Mouse (Mus musculus): ENCODE measurements around the gene Cmc2.

Gene Cmc2

GRCm38 (mm10) chr8:116921337-116922059, at the start of gene Cmc2, which contains the start of gene Cenpn:
Gene Cmc2, minus strand, starts transcription at chr8:116921455.
Gene Cenpn, plus strand, starts transcription at chr8:116921730.
- DNase-seq (ENCODE audit: low spot score), result peak; percentile 99

- no peak for DNase-seq (ENCODE audit: low spot score)
Measured at GRCm38 (mm10) chr8:116969531-116969930, 48.3 kb upstream of the Cmc2 start.

- no peak for DNase-seq (ENCODE audit: low spot score)
Measured at GRCm38 (mm10) chr8:116954415-116954814, 33.2 kb upstream of the Cmc2 start.

- no peak for DNase-seq (ENCODE audit: low spot score)
Measured at GRCm38 (mm10) chr8:116952428-116952827, 31.2 kb upstream of the Cmc2 start.

- no peak for DNase-seq (ENCODE audit: low spot score)
Measured at GRCm38 (mm10) chr8:116951778-116952177, 30.5 kb upstream of the Cmc2 start.

DNA sequence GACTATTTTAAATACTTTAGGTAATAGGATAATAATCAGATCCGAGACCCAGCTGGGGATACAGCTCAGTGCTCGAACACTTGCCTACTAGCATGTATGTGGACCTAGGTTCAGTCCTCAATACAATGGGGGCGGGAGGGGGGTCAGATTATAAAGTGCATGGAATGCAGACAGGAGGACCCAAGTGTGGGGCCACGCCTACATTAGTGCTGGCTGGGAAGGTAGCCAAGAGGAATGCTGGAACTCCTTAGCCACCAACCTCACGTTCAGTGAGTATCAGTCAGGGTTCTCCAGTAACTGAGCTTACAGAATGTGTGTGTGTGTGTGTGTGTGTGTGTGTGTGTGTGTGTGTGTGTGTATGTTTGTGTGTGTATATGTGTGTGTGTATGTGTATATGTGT, 30.1 kb upstream of the Cmc2 start:
- no peak for DNase-seq (ENCODE audit: low spot score)

DNA sequence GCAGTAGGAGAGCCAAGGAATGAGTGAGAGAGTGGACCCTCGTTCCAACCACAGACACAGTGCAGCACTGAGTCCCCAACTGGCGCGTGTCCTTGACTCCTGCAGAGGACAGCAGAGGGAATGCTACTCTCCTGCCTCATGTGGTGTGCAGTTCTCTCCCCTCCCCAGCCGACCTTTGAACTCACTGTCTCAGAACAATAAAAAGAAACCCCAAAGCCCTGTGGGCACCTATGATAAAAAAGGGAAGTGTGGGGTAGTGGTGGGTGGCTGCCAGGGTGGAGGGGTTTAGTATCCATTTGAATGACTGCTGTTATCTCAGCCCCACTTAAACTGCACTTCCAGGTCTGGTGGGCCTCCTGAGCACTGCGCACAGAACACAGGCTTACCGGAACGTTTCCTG, 26.3 kb upstream of the Cmc2 start:
- no peak for DNase-seq (ENCODE audit: low spot score)

- no peak for DNase-seq (ENCODE audit: low spot score)
Measured at GRCm38 (mm10) chr8:116946851-116947250, 25.6 kb upstream of the Cmc2 start.

GRCm38 (mm10) chr8:116946268-116946838, 25.1 kb upstream of the Cmc2 start:
- DNase-seq (ENCODE audit: low spot score), result no peak

DNA sequence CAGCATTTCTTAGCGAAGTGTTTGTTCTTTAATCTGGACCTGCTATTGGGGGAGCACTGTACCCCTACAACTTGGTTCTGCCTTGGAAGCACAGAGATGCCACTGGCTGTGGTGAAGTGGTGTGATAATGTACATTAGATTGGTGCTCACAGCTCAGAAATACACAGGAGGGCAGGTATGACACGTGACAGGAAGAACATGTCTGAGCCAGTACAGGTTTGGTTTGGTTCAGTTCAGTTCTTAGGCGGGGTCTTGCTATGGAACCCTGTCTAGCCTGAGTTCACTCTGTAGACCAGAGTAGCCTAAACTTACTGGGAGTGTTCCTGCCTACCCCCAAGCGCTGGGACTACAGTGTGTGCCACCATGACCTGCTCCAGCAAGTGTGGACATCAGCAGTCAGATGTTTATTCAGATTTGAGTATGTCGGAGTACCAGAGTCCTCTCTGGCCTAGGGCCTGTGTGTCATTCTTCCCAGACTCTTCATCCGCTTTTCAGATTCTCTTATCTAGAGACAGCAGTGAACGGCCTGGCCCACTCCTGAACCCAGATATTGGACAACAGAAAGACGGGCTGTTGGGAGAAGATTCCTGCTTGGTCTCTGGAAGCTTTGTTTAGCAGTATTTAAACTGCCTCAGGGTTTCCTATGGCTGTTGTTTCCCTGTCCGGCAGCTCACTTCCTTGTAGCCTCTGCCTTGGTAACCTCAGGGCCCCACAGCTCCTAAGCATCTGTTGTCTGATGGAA, 24.1 kb upstream of the Cmc2 start:
- no peak for DNase-seq (ENCODE audit: low spot score)

- DNase-seq (ENCODE audit: low spot score), result no peak
Measured at GRCm38 (mm10) chr8:116944385-116944696, 23.1 kb upstream of the Cmc2 start.

DNA sequence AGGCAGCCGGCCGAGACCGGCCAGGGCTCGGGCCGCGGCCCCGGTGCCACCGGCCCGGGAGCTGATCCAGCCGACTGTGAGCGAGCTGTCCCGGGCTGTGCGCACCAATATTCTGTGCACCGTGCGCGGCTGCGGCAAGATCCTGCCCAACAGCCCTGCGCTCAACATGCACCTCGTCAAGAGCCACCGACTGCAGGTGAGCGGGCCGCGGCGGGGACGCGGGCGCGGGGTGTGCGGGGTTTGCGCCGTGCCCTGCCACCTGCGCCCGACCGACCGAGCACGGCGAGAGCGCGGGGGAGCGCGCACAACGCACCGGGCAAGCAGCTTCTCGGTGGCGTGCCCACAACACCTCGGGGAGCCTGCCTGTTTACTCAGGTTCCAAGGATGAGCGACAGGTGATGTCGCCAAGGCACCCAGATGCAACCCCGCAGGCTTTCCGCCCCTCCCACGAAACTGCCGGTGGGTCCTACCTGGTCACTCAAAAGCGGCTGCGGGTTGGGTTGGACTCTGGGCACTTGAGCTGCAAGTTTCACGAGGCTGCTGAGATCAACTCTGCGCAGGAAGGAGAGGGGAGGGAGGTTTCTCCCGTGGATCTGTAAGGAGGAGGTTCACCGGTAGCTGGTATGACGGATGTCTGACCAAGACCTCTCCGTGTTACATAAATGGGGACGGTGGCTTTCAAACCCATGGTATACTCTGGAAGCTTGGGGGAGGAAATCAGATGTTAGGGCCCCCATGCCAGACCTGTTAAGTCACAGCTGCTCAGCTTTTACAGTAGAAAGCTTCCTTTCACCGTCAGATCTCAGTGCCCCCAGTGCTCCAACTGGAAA, 22.5 kb upstream of the Cmc2 start:
- peak; percentile 57 for DNase-seq (ENCODE audit: low spot score)

DNA sequence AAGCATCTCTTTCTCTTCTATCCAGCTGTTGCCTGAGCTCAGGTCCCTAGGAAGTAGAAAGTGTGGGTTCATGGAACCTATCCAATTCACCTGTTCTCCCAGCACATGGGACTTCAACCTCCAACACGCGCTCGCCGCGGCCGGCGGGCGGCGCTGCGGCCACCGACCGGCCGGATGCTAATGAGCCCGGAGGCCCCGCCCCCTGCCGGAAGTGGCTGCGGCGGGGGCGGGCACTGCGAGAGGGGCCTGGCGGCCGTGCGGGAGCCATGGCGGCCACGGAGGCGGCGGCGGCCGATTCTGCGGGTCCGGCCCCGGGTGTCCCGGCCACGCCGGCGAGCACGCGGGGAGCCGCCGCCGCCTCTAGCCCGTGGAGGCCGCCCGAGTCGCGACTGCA, 21.9 kb upstream of the Cmc2 start, which contains the start of gene Atmin:
TSS of gene Atmin (plus strand) at position 233 of the 394 bp plus-strand sequence.
- peak; percentile 97 for DNase-seq (ENCODE audit: low spot score)

- DNase-seq (ENCODE audit: low spot score), result peak; percentile 22
Measured at GRCm38 (mm10) chr8:116942284-116943058, 21.2 kb upstream of the Cmc2 start.

DNA sequence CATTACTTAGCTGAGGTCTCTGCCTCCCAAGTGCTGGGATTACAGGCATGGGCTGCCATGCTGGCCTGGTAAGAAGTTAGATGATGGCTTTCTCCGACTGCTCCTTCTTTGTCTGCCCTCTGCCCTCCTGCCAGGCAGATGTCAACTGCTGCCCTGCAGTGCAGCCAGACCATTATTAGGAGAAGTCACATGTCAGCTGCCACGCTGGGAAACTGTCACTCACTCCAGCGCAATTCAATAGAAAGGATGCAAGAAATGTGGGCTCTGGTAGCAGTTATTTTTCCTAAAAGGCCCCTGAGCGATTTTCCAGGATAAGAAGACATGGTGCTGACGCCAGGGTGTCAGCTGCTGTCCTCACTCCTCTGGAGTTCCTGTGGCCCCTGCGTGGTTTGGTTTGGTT, 14.3 kb upstream of the Cmc2 start:
- no peak for DNase-seq (ENCODE audit: low spot score)

GRCm38 (mm10) chr8:116934976-116935375, 13.7 kb upstream of the Cmc2 start:
- no peak for DNase-seq (ENCODE audit: low spot score)

- no peak for DNase-seq (ENCODE audit: low spot score)
Measured at GRCm38 (mm10) chr8:116928588-116928987, 7.3 kb upstream of the Cmc2 start.

DNA sequence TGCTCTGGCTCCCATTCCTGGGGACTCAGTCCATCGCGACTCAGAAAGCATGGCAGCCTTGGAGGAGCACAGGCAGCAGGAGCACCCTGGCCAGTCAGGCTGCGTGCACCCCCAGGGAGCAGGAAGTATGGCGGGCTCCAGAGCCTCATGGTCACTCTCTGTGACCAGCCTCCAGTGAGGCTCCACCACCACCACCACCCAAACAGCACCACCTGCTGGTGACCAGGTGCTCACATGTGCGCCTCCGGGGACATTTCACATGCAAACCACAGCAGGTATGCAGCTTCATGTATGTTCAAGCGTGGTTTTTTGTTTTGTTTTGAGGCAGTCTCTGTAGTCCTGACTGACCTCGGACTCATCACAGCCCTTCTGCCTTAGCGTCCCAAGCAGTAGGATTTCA, 6.6 kb upstream of the Cmc2 start:
- DNase-seq (ENCODE audit: low spot score), result peak; percentile 46

DNA sequence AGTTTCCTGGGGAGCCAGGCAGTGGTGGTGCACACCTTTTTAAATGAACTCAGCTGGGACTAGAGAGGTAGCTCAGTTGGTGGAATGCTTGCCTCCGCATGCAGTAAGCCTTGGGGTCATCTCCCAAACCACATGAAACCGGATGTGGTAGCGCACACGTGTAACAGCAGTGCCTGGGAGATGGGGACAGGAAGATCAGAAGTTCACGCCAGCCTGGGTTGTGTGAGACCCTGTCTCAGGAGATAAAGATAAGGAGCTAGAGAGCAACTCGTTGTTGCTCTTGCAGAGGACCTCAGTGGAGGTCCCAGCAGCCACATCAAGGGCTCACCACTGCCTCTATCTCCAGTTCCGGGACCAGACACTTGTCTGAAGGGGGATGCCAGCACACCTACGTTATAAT, 2.3 kb upstream of the Cmc2 start:
- DNase-seq (ENCODE audit: low spot score), result no peak

GRCm38 (mm10) chr8:116922060-116922757, 954 bp upstream of the Cmc2 start:
- no peak for DNase-seq (ENCODE audit: low spot score)

DNA sequence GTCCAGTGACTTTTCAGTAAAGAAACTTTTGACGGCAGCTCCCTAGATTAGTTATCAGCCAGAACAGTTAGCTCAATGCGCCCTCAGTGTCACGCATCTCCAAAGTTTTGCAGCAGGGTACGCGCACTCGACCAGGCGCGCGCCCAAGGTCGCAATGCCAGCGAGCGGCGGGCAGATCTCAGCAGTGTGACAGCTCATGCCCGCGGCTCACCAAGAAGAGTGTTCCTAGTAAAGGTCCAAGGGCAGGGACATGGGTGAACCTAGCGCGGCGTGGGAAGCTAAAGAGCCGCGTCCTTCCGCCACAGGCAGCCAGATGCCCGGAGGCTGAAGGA, 284 bp downstream of the Cmc2 start:
- DNase-seq (ENCODE audit: low spot score), result no peak
